Mouse (Mus musculus) left cerebral cortex, adult 9 months (tissue): ENCODE data around the gene Prmt1.

ENCODE experiments used
- DNase-seq, 2 experiments: peaks; one replicate each; pipeline ENCODE4 v3.0.0; 2022; ENCODE audit warnings: low spot score in 2 of 2

The Prmt1 gene

GRCm38 (mm10) chr7:44952611-44953306, 33.6 kb downstream of the Prmt1 start:
- peak; percentile 74 to 92 for DNase-seq

DNA sequence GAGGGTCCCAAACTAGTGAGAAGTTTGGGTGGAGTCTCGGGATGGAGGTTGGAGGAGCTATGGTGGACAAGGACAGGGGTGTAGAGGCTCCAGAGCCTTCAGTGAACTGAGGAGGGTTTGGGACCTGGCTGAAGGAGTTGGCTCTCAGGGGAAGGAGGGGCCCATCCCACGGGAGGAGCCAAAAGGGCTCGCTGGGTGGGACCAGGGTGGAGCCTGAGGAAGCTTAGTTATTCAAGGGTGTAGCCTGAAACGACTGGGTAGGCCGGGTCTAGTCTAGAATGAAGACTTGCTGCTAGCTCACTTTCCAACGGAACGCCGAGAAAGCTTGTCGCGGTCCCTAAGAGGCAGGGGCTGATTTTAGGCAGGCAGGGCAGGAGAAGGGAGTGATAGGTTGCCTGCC, 34.4 kb downstream of the Prmt1 start:
- no peak for DNase-seq

GRCm38 (mm10) chr7:44949922-44950321, 36.4 kb downstream of the Prmt1 start:
- no peak for DNase-seq

- no peak for DNase-seq
Measured at GRCm38 (mm10) chr7:44942904-44943303, 43.5 kb downstream of the Prmt1 start, which contains the start of gene Tsks. Tsks (plus strand) TSS chr7:44943204.

DNA sequence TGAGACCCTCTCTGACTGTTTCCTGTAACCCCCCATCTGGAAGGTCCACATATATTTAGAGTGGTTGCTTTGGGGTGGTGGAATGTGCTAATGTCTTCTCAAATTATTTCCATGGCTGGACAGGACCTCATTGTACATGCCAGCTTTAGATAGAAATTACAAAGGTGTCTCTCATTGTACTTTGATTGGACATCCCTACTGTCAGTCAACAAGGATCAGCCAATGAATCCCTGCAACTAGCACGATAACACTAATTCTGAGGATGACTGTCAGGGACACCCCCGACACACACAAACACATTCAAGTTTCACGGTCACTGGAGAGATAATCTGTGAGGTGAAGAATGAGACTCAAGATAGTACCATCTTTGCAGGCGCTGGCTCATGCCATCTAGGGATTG, 47.7 kb downstream of the Prmt1 start:
- DNase-seq: no peak

DNA sequence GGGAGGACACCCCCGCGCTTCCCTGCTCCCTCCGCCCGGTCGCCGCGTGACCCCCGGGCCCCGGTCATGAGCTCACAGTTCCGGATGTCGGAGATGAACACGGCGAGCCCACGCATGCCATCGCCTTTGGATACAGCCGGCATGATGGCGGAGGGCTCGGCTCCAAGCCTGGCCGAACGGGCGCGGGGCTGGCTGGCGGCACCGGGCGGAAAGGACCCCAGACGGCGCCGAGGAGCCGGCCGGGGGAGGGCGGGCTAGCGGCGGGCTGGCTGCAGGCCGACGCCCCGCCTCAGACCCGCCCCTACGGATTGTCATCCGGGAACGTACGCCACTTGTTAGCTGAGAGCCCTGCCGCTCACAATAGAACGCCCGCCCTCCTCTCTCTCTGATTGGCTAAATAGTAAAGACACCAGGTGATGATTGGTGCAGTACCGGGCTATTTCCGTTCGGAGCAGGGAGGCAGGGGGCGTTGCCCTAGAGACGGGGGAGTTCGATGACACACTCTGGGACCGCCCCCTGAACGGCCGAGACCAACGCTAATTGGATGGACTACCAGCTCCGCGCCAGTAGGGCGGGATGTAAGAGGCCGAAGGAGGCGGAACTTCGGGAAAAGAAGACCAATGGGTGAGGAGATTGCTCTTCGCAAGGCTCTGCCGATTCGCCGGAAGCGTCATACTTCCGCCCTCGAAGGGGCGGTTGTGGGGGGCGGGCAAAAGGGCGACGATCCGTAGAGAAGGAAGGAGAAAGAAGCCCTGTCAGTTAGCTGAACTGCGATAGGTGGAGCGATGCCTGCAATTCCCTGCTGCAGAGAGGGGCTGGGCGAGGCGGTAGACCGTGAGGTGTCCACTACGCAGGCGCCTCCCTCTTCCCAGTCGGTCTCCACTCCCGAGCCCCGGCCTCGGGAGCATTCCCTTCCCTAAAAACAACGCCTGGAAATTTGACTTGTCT, 56.9 kb downstream of the Prmt1 start, which contains the start of gene Ap2a1:
Ap2a1 (minus strand) TSS at position 293 of the 948 bp plus-strand sequence.
- peak; percentile 100 for DNase-seq

DNA sequence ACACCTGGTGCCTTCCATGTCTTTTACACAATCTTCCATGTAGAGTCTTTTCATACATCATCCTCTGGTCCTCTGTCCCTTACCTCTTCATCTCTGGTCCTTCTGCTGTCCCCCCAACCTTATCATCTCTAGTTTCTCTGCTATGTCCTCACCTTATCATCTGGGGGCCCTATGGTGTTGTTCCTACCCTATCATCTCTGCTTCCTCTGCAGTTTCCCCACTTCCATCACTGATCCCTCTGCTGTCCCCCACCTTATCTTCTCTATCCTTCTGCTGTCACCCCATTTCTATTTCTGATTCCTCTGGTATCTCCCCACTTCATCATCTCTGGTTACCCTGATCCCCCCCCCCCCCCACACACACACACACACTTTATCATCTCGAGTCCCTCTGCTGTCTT, 57.8 kb downstream of the Prmt1 start:
- no peak for DNase-seq
